Mouse (Mus musculus): ENCODE data around the gene 3110009E18Rik.

Gene 3110009E18Rik

GRCm38 (mm10) chr1:120105556-120105959 lies 15.4 kb upstream of the 3110009E18Rik start:
- DNase-seq: no peak

GRCm38 (mm10) chr1:120109741-120110432 lies 11.1 kb upstream of the 3110009E18Rik start:
- DNase-seq: no peak

- DNase-seq: no peak
Measured at GRCm38 (mm10) chr1:120111766-120112165, 9.2 kb upstream of the 3110009E18Rik start.

GRCm38 (mm10) chr1:120112251-120113187 lies 8.5 kb upstream of the 3110009E18Rik start:
- DNase-seq: no peak

GRCm38 (mm10) chr1:120115671-120116081 lies 5.3 kb upstream of the 3110009E18Rik start:
- DNase-seq: peak; percentile 85

- no peak for DNase-seq
Measured at GRCm38 (mm10) chr1:120116106-120116505, 4.9 kb upstream of the 3110009E18Rik start.

- DNase-seq: no peak
Measured at GRCm38 (mm10) chr1:120118854-120119253, 2.1 kb upstream of the 3110009E18Rik start.

GRCm38 (mm10) chr1:120119389-120119788 lies 1.6 kb upstream of the 3110009E18Rik start:
- DNase-seq: no peak

- DNase-seq: no peak
Measured at GRCm38 (mm10) chr1:120120141-120120968, 632 bp upstream of the 3110009E18Rik start.

- DNase-seq: no peak
Measured at GRCm38 (mm10) chr1:120121930-120122530, 1.0 kb downstream of the 3110009E18Rik start.

GRCm38 (mm10) chr1:120122634-120123383 lies 1.8 kb downstream of the 3110009E18Rik start:
- DNase-seq: no peak

- no peak for DNase-seq
Measured at GRCm38 (mm10) chr1:120124839-120125238, 3.9 kb downstream of the 3110009E18Rik start.

GRCm38 (mm10) chr1:120125471-120125870 lies 4.5 kb downstream of the 3110009E18Rik start:
- DNase-seq: no peak

- no peak for DNase-seq
Measured at GRCm38 (mm10) chr1:120126318-120126717, 5.3 kb downstream of the 3110009E18Rik start.

- DNase-seq: peak; percentile 53
Measured at GRCm38 (mm10) chr1:120132376-120132775, 11.4 kb downstream of the 3110009E18Rik start.

- DNase-seq: peak; percentile 83
Measured at GRCm38 (mm10) chr1:120135934-120136786, 15.2 kb downstream of the 3110009E18Rik start.

- no peak for DNase-seq
Measured at GRCm38 (mm10) chr1:120138923-120139540, 18.0 kb downstream of the 3110009E18Rik start.

GRCm38 (mm10) chr1:120140144-120140693 lies 19.2 kb downstream of the 3110009E18Rik start:
- no peak for DNase-seq

GRCm38 (mm10) chr1:120142551-120142950 lies 21.6 kb downstream of the 3110009E18Rik start:
- DNase-seq: no peak
